Mouse (Mus musculus) stomach, embryonic 14.5 days (tissue): Measurements from ENCODE around the gene Nbea. TPM values are rescaled to one million over a fixed set of nuclear protein-coding genes. Genes with fewer than 3 reads are reported as not detected.

ENCODE experiments used
- ATAC-seq: fragments of 200-750 bp; cut with Nextera tagmentation; 2 replicates; pipeline ENCODE4 v1.8.0; 2017; ENCODE audit warnings: low read depth, moderate TSS enrichment; ENCODE audit not compliant: insufficient number of reproducible peaks, insufficient read depth, low FRiP score
- H3K27ac ChIP-seq: fragments of 300-500 bp; sonication (generic); 2 replicates; pipeline ENCODE4 v1.5.1; 2014; ENCODE audit warnings: mild to moderate bottlenecking, low read length, moderate library complexity, mixed read lengths
- H3K27me3 ChIP-seq: fragments of 300-500 bp; sonication (generic); 2 replicates; pipeline ENCODE4 v1.6.1; 2014; ENCODE audit warnings: low read length, control low read depth, mixed read lengths; ENCODE audit not compliant: control insufficient read depth, insufficient read depth
- H3K36me3 ChIP-seq: fragments of 300-500 bp; sonication (generic); 2 replicates; pipeline ENCODE4 v1.6.1; 2014; ENCODE audit warnings: mild to moderate bottlenecking, control low read depth, low read length, moderate library complexity, mixed read lengths; ENCODE audit not compliant: control insufficient read depth, insufficient read depth
- H3K4me1 ChIP-seq: fragments of 300-500 bp; sonication (generic); 2 replicates; pipeline ENCODE4 v1.6.1; 2014; ENCODE audit warnings: low read length, control low read depth, mixed read lengths; ENCODE audit not compliant: control insufficient read depth, insufficient read depth
- H3K4me2 ChIP-seq: fragments of 300-500 bp; sonication (generic); replicated peaks from 2 replicates; pipeline ENCODE4 v1.6.1; 2014; ENCODE audit warnings: low read depth, low read length, control low read depth
- H3K4me3 ChIP-seq: fragments of 300-500 bp; sonication (generic); 2 replicates; pipeline ENCODE4 v1.5.1; 2014; ENCODE audit warnings: low read depth, low read length, control low read depth
- H3K9ac ChIP-seq: fragments of 300-500 bp; sonication (generic); replicated peaks from 2 replicates; pipeline ENCODE4 v1.6.1; 2014; ENCODE audit warnings: low read depth, mild to moderate bottlenecking, control low read depth, low read length, moderate library complexity, mixed read lengths
- H3K9me3 ChIP-seq: fragments of 300-500 bp; sonication (generic); 2 replicates; pipeline ENCODE4 v1.6.1; 2016; ENCODE audit warnings: low read depth, low read length, control low read depth; ENCODE audit not compliant: control insufficient read depth
- WGBS: fragments of 180-500 bp; shearing (Covaris S2); extraction: QIAGEN DNeasy Blood & Tissue Kit; methylation state at CpG from one replicate; pipeline ENCODE4 v1.1.7; 2014; 5-methylcytosine and 5-hydroxymethylcytosine counted together
- polyA plus RNA-seq: library from polyadenylated mRNA; unstranded; fragments of >200 nt; fragmentation: Nextera tagmentation; extraction: Ambion mirVana; gene quantifications from 2 replicates; pipeline ENCODE4 v1.2.1, GENCODE M21; 2014

Gene Nbea
- polyA plus RNA-seq, 1 experiment from 2014 or later, result 22.1 TPM

- Histone ChIP-seq H3K9ac (no peak overlapping the region), H3K9me3 (no peaks in the 10 kb centered on the region), H3K4me1 (no peaks in the 10 kb centered on the region), H3K36me3 (no peaks in the 10 kb centered on the region), H3K27me3 (no peaks in the 10 kb centered on the region), H3K4me3 (no peak overlapping the region), H3K4me2 (no peak overlapping the region), H3K27ac (no peak overlapping the region)
- ATAC-seq, result no peak
- WGBS, result 76% methylated on average over 6 of the region's 6 CpGs
Observed at GRCm38 (mm10) chr3:55733665-55734064, 449.8 kb downstream of the Nbea start.

DNA sequence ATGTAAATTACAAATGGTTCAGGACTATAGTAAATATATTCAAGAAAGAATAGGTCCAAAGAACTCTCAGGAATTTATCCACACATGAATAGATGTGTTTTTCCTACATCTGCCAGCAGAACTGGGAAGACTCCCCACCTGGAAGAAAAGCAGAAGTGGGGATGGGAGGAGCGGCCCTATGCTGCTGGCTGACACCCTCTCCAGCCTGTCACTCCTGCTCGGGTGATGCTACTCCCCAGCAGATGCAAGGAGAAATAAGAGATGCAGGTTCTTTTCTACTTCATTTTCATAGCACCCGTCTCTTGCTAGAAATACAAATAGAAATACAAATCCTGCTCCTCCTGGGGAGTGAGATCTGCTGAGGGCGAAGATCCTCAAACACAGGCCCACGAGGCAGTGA is 453.0 kb downstream of the Nbea start:
- H3K36me3 ChIP-seq, result no peaks in the 10 kb centered on the region
- no peak overlapping the region for H3K9ac ChIP-seq
- no peaks in the 10 kb centered on the region for H3K4me1 ChIP-seq
- no peak overlapping the region for H3K4me2 ChIP-seq
- no peak for ATAC-seq
- H3K4me3 ChIP-seq, result no peak overlapping the region
- no peaks in the 10 kb centered on the region for H3K27me3 ChIP-seq
- no peaks in the 10 kb centered on the region for H3K9me3 ChIP-seq
- no peak overlapping the region for H3K27ac ChIP-seq
- WGBS, result 70% methylated on average over 5 of the region's 5 CpGs

- H3K27ac ChIP-seq, result no peak overlapping the region
- H3K4me1 ChIP-seq, result no peaks in the 10 kb centered on the region
- 53% methylated on average over 8 of the region's 8 CpGs for WGBS
- H3K36me3 ChIP-seq, result no peaks in the 10 kb centered on the region
- no peak overlapping the region for H3K4me2 ChIP-seq
- no peak overlapping the region for H3K9ac ChIP-seq
- no peak overlapping the region for H3K4me3 ChIP-seq
- no peaks in the 10 kb centered on the region for H3K27me3 ChIP-seq
- H3K9me3 ChIP-seq, result no peaks in the 10 kb centered on the region
- ATAC-seq, result no peak
Observed at GRCm38 (mm10) chr3:55730142-55730541, 453.4 kb downstream of the Nbea start.

DNA sequence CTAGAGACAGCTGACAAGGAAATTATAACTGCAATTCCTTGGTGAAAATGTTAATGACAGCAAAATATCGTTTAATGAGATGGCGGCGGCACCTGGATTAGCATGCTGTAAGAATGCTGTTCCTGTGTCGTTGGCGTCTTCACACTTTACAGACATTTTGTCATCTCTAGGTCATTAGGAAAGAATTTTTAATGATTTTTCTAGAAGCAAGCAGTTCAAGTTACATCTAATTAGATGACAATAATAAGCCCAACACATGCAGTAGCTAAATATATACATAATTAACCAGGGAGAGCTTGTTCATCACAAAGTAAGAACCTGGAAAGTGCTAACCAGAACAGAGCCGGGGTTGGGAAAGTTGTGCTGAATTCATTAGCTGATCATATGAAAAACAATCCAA is 469.2 kb downstream of the Nbea start:
- no peak overlapping the region for H3K9ac ChIP-seq
- H3K27ac ChIP-seq, result no peak overlapping the region
- no peak overlapping the region for H3K4me3 ChIP-seq
- no peaks in the 10 kb centered on the region for H3K4me1 ChIP-seq
- WGBS, result 92% methylated on average over 6 of the region's 6 CpGs
- no peaks in the 10 kb centered on the region for H3K9me3 ChIP-seq
- no peaks in the 10 kb centered on the region for H3K36me3 ChIP-seq
- H3K4me2 ChIP-seq, result no peak overlapping the region
- no peak for ATAC-seq
- H3K27me3 ChIP-seq, result no peaks in the 10 kb centered on the region

DNA sequence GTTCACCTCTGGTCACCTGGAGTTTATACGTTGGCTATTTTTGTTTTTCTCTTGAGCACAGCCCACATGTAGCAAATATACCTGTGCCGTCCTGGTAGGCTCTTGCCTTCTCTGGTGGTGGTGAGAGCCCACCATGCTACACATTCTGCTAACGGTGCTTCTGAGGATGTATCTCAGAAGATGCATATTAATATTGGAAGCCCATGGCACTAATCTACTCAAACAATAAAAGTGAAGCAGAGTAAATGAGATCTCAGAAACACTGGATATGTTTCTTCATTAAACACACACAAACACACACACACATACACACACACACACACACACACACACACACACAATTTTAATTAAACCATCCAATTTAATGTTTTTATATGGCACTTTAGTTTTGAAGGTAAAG is 469.6 kb downstream of the Nbea start:
- no peak overlapping the region for H3K4me3 ChIP-seq
- no peaks in the 10 kb centered on the region for H3K27me3 ChIP-seq
- H3K9me3 ChIP-seq, result no peaks in the 10 kb centered on the region
- WGBS, result 92% methylated on average over 3 of the region's 3 CpGs
- no peaks in the 10 kb centered on the region for H3K4me1 ChIP-seq
- ATAC-seq, result no peak
- H3K4me2 ChIP-seq, result no peak overlapping the region
- H3K36me3 ChIP-seq, result no peaks in the 10 kb centered on the region
- H3K27ac ChIP-seq, result no peak overlapping the region
- no peak overlapping the region for H3K9ac ChIP-seq

DNA sequence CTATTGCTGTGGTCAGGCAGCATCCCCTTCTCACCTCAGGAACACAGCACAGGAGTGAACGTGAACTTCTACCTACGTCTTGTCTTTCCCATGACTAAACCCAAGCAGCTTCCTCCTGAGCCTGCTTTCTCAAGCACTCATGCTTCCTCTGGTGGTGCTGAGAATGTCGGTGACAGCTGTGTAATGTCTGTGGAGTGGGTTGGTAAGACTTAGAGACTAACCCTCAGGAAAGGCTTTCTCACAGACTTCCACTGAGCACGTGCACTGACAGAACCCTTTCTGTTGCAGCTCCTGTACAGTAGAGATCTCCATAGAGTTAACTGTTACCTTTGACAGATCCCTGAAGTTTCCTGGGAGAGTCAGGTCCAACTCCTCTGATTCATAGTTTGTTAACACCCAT is 473.2 kb downstream of the Nbea start:
- 81% methylated on average over 4 of the region's 4 CpGs for WGBS
- Histone ChIP-seq H3K4me3 (no peak overlapping the region), H3K27ac (no peak overlapping the region), H3K27me3 (no peaks in the 10 kb centered on the region), H3K4me1 (no peaks in the 10 kb centered on the region), H3K9me3 (no peaks in the 10 kb centered on the region), H3K4me2 (no peak overlapping the region), H3K9ac (no peak overlapping the region), H3K36me3 (no peaks in the 10 kb centered on the region)
- ATAC-seq, result no peak

- Histone ChIP-seq H3K27me3 (no peaks in the 10 kb centered on the region), H3K27ac (no peak overlapping the region), H3K9me3 (no peaks in the 10 kb centered on the region), H3K4me2 (no peak overlapping the region), H3K36me3 (no peaks in the 10 kb centered on the region), H3K9ac (no peak overlapping the region), H3K4me1 (no peaks in the 10 kb centered on the region), H3K4me3 (no peak overlapping the region)
- WGBS, result 81% methylated on average over 6 of the region's 6 CpGs
- no peak for ATAC-seq
Observed at GRCm38 (mm10) chr3:55701632-55702031, 481.9 kb downstream of the Nbea start.

- WGBS, result 92% methylated on average over 2 of the region's 2 CpGs
Observed at GRCm38 (mm10) chr3:55697174-55697573, 486.3 kb downstream of the Nbea start.

GRCm38 (mm10) chr3:55693073-55693472 is 490.4 kb downstream of the Nbea start:
- no peak for ATAC-seq
- no peak overlapping the region for H3K9ac ChIP-seq
- no peak overlapping the region for H3K27ac ChIP-seq
- H3K4me3 ChIP-seq, result no peak overlapping the region
- H3K27me3 ChIP-seq, result no peaks in the 10 kb centered on the region
- no peaks in the 10 kb centered on the region for H3K4me1 ChIP-seq
- no peaks in the 10 kb centered on the region for H3K36me3 ChIP-seq
- H3K9me3 ChIP-seq, result no peaks in the 10 kb centered on the region
- WGBS, result 49% methylated on average over 4 of the region's 4 CpGs
- H3K4me2 ChIP-seq, result no peak overlapping the region

More at GRCm38 (mm10) chr3:55697174-55697573, 486.3 kb downstream of the Nbea start:
- H3K9me3 ChIP-seq, result no peaks in the 10 kb centered on the region
- no peaks in the 10 kb centered on the region for H3K4me1 ChIP-seq
- H3K27ac ChIP-seq, result no peak overlapping the region
- no peaks in the 10 kb centered on the region for H3K36me3 ChIP-seq
- no peak overlapping the region for H3K4me2 ChIP-seq
- no peak overlapping the region for H3K9ac ChIP-seq
- no peak for ATAC-seq
- H3K4me3 ChIP-seq, result no peak overlapping the region
- H3K27me3 ChIP-seq, result no peaks in the 10 kb centered on the region
